Mouse (Mus musculus) colon, adult 2 months (tissue): ENCODE results near the gene Cbx2. TPM values are rescaled to one million over a fixed set of nuclear protein-coding genes. Genes with fewer than 3 reads are reported as not detected.

Source experiments
- polyA plus RNA-seq: library from polyadenylated mRNA; depleted of rRNA; stranded (reverse); fragments of >200 nt; gene quantifications from 2 replicates; pipeline ENCODE4 v1.2.3, GENCODE M21; 2012; rRNA removed

The Cbx2 gene
- polyA plus RNA-seq: 3.3 and 3.7 TPM in 2 replicates

DNA sequence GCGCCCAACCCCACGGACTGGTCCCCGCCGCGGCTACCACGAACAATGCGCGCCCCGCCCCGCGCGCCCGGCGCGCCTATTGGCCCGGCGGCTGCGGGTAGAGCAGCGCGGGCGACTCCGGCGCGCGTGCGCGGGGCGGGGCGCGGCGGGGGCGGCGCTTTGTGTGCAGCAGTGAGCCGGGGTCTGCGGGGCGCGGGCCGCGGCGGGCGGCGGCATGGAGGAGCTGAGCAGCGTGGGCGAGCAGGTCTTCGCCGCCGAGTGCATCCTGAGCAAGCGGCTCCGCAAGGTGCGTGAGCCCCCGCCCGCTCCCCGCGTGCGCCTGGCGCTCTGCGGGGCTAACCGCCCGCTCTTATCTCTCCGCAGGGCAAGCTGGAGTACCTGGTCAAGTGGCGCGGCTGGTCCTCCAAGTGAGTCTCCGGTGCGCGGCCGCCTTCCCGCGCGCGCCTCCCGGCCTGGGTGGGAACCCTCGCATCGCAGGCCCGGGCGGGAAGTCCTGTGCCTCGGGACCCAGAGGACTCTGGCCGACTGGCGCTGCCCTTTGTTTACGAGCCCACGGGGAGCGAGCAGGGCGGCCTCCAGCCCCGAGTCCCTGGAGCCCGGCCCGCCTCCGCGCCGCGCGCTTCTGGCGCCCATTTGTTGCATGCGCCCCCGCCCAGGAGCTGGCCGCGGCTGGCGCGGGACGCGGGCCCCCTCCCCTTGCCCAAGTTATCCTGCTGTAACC, at the start of gene Cbx2:
Gene Cbx2 (plus strand): TSS at position 68 of the 721 bp plus-strand sequence.

DNA sequence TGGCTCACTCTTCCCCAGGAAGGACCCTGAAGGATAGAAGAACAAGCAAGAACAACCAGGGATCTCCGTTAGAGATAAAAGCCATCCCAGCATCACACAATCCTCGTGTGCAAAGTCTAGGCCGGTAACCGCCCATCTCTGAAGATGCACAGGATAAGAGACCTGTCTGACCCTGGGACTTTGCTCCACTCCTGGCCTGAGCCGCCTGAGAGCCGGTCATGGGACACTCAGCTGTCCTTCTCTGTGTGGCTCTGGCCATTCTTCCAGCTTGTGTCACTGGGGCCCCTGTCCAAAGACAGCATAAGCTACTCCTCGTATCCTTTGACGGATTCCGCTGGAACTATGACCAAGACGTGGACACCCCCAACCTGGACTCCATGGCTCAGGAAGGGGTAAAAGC, 34.8 kb upstream of the Cbx2 start, which contains the start of gene Enpp7:
Gene Enpp7 (plus strand): TSS at position 190 of the 400 bp plus-strand sequence.

DNA sequence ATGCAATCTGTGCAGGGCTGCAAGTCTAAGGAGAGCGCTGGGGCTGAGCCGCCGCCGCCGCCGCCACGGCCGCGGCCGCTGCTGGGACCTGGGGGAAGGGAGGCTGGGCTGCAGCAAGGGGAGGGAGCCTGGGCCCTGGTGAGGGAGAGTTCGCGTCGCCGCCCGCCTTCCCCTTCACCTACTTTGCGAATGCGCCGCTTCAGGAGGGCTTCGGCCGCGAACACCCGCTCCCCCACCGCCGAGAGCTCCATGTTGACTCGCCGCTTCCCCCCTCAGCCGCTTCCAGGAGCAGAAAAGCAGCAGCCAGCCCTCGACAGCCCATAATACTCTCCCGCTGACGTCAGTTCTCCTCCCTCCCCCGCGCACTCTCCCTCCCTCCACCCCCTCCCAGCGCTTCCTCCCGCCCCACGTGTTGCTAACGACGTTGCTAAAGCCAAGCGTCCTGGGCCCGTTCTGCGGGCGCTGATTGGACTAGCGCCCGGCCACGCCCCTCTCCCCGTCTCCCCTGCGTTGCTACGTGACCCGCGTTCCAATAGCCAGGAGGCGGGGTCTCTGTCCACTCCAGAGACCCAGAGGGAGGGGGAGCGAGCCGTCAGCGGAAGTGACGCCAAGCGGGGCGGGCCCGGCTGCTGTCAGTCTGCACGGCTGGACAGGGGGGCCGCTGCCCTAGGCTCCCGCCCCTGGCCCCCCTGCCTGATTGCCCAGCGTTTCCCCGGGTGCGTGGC, 18.0 kb downstream of the Cbx2 start, which contains the start of gene Cbx8:
Gene Cbx8 (minus strand): TSS at position 370 of the 725 bp plus-strand sequence.

Other genes with a start within 250 kb of the Cbx2 start
- 0.53 and 0.86 TPM in 2 replicates for gene Rbfox3, start 111.4 kb upstream of the Cbx2 start, polyA plus RNA-seq
- gene Enpp7, start 34.8 kb upstream of the Cbx2 start, polyA plus RNA-seq: not detected in 2 replicates
- gene Cbx8, start 18.0 kb downstream of the Cbx2 start, polyA plus RNA-seq: 4.0 and 4.8 TPM in 2 replicates
- gene Cbx4, start 63.3 kb downstream of the Cbx2 start, polyA plus RNA-seq: 8.7 and 10.0 TPM in 2 replicates
- gene Tbc1d16, start 205.5 kb downstream of the Cbx2 start, polyA plus RNA-seq: 11.8 and 12.7 TPM in 2 replicates
- 0.33 and 1.0 TPM in 2 replicates for gene Ccdc40, start 205.6 kb downstream of the Cbx2 start, polyA plus RNA-seq
- gene Gaa, start 244.9 kb downstream of the Cbx2 start, polyA plus RNA-seq: 131 and 143 TPM in 2 replicates